Mouse (Mus musculus): ENCODE data around the gene Pnmal2. TPM values are rescaled to one million over a fixed set of nuclear protein-coding genes. Genes with fewer than 3 reads are reported as not detected.

Pnmal2 gene
- polyA plus RNA-seq, 1 experiment from 2014 or later, result 5.1 TPM

DNA sequence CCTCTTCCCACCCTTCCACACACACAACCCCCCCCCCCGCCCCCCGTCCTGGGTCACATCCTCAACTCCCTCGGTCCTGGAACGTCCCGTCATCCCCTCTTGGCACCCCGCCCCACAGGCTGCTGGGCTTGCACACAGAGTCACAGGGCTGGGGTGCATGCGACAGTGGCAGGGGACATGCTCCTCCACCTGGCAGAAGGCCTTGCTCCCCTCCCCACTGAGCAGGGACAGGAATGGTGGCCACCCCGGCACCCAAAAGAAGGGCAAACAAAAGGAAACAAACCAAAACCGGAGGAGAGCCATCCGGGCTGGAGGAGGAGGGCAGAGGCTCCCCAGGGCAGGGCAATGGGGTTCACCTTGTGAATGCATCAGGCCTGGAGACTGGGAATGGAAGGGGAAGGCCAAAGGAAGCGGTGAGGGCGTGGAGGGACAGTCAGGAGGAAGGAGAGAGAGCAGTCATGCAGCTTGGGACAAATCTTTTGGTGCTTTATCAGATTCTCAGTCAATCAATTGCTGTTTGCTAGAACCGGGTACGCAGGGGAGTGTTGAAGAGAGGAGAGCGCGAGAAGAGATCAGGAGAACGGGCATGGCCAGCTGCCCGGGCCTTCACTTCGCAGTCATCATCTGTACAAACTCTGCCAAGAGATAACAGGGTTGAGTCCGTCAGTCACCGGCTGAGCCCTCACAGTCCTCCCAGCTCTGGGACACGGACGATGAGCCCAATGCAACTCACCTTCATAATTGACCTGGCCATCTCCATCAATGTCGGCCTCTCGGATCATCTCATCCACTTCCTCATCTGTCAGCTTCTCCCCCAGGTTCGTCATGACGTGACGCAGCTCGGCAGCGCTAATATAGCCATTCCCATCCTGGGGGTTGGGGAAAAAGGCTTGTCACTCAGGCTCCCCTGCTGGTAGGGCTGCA lies 27.9 kb upstream of the Pnmal2 start:
- DNase-seq (ENCODE audit: low spot score), result no peak

DNA sequence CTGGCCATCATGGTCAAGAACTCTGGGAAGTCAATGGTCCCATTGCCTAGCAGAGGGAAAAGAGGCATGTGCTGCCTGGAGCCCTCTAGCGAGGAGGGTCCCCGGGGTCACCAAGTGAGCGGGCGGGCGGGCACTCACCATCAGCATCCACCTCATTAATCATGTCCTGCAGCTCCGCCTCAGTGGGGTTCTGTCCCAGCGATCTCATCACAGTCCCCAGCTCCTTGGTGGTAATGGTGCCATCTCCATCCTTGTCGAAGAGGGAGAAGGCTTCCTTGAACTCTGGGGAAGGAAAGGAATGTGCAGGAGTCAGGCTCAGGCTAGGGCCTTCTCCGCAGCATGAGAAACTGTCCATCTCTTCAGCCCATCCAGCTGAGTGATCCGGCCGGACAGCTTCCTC lies 27.0 kb upstream of the Pnmal2 start:
- DNase-seq (ENCODE audit: low spot score), result no peak

GRCm38 (mm10) chr7:16918014-16918413 lies 26.5 kb upstream of the Pnmal2 start:
- no peak for DNase-seq (ENCODE audit: low spot score)

GRCm38 (mm10) chr7:16918670-16919069 lies 25.8 kb upstream of the Pnmal2 start:
- DNase-seq (ENCODE audit: low spot score), result no peak

GRCm38 (mm10) chr7:16919395-16920149 lies 24.9 kb upstream of the Pnmal2 start:
- DNase-seq (ENCODE audit: low spot score), result no peak

DNA sequence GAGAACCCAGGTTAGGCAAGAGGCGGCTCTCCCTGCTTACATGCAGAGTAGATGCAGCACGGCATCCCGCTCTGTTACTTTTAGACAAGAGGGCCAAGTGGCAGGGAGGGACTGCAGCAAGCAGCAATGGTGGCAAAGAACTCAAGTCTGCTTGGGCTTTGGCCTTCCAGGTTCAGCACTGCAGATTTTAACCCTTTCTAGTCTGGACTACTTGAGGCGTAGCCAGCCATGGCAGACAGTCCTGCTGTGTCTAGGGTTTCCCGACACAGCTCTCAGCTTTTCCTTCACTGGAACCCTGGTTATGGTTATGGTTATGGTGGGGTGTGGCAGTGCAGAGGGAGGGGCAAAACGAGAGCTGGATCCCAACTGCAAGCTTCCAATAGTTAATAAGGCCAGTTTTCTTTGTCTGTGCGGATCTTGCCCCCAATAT lies 24.3 kb upstream of the Pnmal2 start:
- no peak for DNase-seq (ENCODE audit: low spot score)

GRCm38 (mm10) chr7:16920818-16921791 lies 23.4 kb upstream of the Pnmal2 start:
- DNase-seq (ENCODE audit: low spot score), result no peak

DNA sequence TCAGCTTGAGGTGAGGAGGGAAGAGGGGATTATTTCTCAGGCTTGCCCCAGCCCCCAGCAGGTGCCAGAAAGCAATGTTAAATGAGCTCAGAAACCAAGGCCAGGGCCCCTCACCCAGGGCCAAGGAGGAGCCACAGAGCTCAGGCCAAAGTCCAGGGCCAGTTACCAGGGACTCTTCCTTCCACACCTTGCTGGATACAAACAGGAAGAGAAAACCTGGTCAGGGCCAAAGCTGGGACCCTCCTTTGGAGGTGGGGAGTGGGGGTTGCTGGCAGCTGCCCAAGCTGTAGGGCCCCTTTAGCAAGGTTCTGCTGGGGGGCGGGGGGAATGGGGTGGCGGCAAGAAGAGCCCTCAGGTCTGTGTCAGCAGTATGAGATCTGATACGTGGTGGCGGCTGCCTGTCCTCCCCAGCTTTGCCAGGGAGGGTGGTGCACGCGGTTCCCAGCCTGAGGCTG lies 22.6 kb upstream of the Pnmal2 start:
- DNase-seq (ENCODE audit: low spot score), result no peak

- DNase-seq (ENCODE audit: low spot score), result peak; percentile 28
Measured at GRCm38 (mm10) chr7:16922360-16922973, 22.0 kb upstream of the Pnmal2 start.

GRCm38 (mm10) chr7:16923283-16924036 lies 21.0 kb upstream of the Pnmal2 start:
- no peak for DNase-seq (ENCODE audit: low spot score)

DNA sequence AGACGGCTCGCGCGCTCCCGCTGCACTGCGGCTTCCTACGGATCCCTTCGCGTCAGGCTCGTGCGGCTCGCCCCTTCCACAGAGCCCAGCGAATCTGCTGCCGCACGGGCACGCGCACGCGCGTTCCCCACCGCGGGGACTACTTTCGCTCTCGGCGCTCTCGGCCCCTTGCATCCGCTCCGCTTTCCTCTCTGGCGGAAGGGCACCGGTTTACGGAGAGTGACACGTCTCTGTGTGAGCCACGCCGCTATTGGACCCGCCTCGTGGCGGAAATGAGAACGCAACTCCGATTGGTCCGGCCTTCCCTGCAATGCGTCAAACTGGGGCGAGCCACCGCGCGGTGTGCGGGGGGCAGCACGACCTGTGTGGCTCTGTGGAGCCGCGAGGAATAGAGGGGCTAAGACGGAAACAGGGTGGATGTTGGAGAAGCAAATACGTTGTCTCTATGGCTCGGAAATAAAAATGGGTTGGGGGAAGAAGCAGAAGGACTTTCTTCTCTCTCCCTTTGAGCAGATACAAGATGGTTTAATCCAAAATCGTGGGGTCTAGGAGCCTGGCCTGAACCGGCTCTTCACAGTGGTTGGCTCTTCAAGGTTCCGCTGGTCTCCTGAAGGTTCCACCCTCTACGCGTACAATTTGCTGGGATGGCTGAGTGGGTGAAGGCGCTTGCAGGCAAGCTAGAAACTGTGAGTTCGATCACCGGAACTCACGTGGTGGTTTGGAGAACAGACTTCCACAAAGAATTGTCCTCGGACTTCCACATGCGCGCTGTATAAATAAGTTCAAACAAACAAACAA lies 20.2 kb upstream of the Pnmal2 start, which contains the start of gene Calm3:
Gene Calm3, minus strand, starts transcription at position 78 of the 798 bp plus-strand sequence.
- DNase-seq (ENCODE audit: low spot score), result peak; percentile 100

DNA sequence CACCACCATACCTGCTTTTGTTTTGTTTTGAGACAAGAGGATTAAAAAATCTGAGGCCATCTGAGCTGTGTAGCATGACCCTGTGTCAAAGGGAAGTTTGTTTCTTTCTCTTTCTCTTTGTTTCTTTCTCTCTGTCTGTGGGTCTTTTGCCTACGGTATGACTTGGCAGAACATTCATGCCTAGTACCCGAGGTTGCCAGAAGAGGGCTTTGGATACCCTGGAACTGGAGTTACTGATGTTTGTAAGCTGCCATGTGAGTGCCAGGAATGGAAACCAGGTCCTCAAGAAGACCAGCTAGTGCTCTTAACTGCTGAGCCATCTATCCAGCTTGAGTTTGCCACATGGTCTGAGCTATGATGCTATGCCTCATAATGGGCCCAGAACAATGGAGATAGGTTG lies 16.1 kb upstream of the Pnmal2 start:
- DNase-seq (ENCODE audit: low spot score), result no peak

GRCm38 (mm10) chr7:16930850-16931249 lies 13.6 kb upstream of the Pnmal2 start:
- peak; percentile 75 for DNase-seq (ENCODE audit: low spot score)

- peak; percentile 87 for DNase-seq (ENCODE audit: low spot score)
Measured at GRCm38 (mm10) chr7:16931968-16932627, 12.4 kb upstream of the Pnmal2 start.

- peak; percentile 71 for DNase-seq (ENCODE audit: low spot score)
Measured at GRCm38 (mm10) chr7:16932704-16933577, 11.5 kb upstream of the Pnmal2 start.

DNA sequence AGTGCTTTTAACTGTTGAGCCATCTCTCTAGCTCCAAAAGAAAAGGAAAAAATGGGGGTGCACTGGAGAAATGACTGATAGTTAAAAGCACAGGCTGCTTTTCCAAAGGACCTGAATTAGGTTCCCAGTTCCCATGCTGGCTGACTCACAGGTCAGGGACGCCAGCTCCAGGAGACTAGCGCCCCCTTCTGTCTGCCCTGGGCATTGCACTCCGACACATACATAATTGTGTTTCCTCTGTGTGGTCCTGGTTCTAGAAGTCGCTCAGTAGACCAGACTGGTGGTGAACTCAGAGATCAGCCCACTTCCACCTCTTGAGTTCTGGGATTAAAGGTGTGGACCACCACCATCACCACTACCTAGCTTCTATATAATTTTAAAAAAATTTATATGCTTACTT lies 7.2 kb upstream of the Pnmal2 start:
- DNase-seq (ENCODE audit: low spot score), result no peak

DNA sequence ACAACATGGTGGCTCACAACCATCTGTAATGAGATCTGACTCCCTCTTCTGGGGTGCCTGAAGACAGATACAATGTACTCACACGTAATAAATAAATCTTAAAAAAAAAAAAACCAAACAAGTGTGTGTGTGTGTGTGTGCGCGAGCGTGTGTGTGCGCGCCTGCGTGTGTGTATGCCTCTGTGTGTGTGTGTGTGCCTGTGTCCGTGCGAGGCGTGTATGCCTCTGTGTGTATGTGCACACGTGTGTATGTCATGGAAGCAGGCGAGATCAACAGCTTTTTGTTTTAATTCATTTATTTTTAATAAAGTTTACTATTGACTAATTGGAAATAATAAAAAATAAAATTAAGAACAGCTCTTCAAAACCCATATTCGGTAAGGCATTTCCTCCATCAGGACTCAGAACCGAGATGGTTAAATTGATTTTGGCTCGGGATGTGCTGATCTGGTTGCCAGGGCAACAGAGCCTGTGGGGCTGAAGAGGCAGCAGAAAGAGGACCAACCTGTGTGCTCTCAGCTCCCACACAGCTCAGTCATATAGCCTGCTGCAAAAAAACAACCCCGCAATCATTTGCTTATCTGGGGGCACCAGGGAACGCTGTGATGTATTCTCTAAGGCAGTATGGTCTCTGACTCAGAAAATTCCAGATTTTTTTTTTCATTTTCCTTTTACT lies 6.2 kb upstream of the Pnmal2 start:
- DNase-seq (ENCODE audit: low spot score), result no peak
